ENCODE assay signal across 23 mouse cellular contexts in the genomic region with DNA sequence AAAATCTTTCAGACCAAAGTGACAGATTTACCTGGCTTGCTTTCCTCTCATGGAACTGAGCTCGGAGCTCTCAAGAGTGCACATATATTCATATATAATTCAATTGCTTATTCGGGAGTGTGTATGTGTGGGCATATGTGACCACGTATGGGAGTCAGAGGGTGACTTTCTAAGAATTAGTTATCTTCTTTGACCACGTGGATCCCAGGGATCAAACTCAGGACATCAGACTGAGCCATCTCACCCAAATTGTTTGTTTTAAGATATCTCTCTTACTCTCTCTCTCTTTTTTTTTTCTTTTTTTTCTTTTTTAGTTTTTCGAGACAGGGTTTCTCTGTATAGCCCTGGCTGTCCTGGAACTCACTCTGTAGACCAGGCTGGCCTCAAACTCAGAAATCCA. TPM values are rescaled to one million over a fixed set of nuclear protein-coding genes. Genes with fewer than 3 reads are reported as not detected.
A peak's percentile ranks its signal among the peaks of the same experiment; 100 is the strongest.
DNase-seq lines count a peak whose midpoint lies in the region; ATAC-seq and TF ChIP-seq lines count a peak whose summit lies in the region.
"Had no signal": no experiment of that assay in that cellular context is flagged by ENCODE, and none has a peak within 500 bp of the region (broad histone marks: within the 10 kb centered on the region; RNA-seq: fewer than 3 reads in every experiment).

No protein-coding gene starts in this region.

- H3K27ac ChIP-seq in kidney, adult 2 months (ENCODE audit: insufficient read depth, low read depth, low read length), result peak overlapping the region; percentile 96; the same call in 1 of the 2 replicates
- no peak overlapping the region for H3K27ac ChIP-seq in kidney, embryonic 15.5 days
- H3K27ac ChIP-seq in MEL (ENCODE audit: control insufficient read depth, low read depth, low read length), result no peak overlapping the region
- no peak overlapping the region for H3K27ac ChIP-seq in liver, embryonic 14.5 days
- H3K27ac ChIP-seq: embryonic facial prominence, embryonic 10.5 days; forebrain, embryonic 12.5 days; hindbrain, embryonic 12.5 days; hindbrain, embryonic 15.5 days had no signal

- no peaks in the 10 kb centered on the region for H3K27me3 ChIP-seq in kidney, adult 2 months (replicated peaks; ENCODE audit: control insufficient read depth, insufficient read depth, low read length)
- H3K27me3 ChIP-seq in kidney, embryonic 15.5 days, result peaks cover 9% of the 10 kb centered on the region; the same call in 1 of the 2 replicates
- H3K27me3 ChIP-seq in MEL (ENCODE audit: control insufficient read depth in 1 of 2, insufficient read depth in 2 of 2, low read length in 2 of 2) (no peaks in the 10 kb centered on the region), myocyte (ENCODE audit: control insufficient read depth, insufficient read depth, insufficient read length) (no peaks in the 10 kb centered on the region)
- no peaks in the 10 kb centered on the region for H3K27me3 ChIP-seq in liver, embryonic 14.5 days (ENCODE audit: control insufficient read depth, insufficient read depth, low read length)
- H3K27me3 ChIP-seq: embryonic facial prominence, embryonic 13.5 days; Patski had no signal

- H3ac ChIP-seq in myocyte (ENCODE audit: control insufficient read depth, insufficient read length), result no peak overlapping the region

- no peaks in the 10 kb centered on the region for H3K36me3 ChIP-seq in kidney, adult 2 months (ENCODE audit: control insufficient read depth, insufficient read depth, low read length)
- peaks cover 4% of the 10 kb centered on the region; the same call in 1 of the 2 replicates for H3K36me3 ChIP-seq in kidney, embryonic 15.5 days
- H3K36me3 ChIP-seq in MEL (ENCODE audit: control insufficient read depth in 1 of 2, insufficient read depth in 2 of 2, low read length in 2 of 2) (peaks cover 0 to 15% of the 10 kb centered on the region in 2 experiments; a peak in 2 of 4 replicates), myocyte (ENCODE audit: control insufficient read depth, insufficient read depth) (no peaks in the 10 kb centered on the region)
- H3K36me3 ChIP-seq in liver, embryonic 14.5 days (replicated peaks; ENCODE audit: control insufficient read depth, insufficient read depth, low read depth), result no peaks in the 10 kb centered on the region

- DNase-seq in kidney, adult 2 months, result no peak
- DNase-seq in MEL (ENCODE audit: low read depth, low spot score), result no peak
- peak in 1 of 3 experiments; percentile 58 for DNase-seq in liver, embryonic 14.5 days (ENCODE audit: low read depth in 3 of 3, low spot score in 3 of 3)
- no peak for DNase-seq in gastrocnemius, postnatal 25 days
- DNase-seq: adrenal gland, postnatal 10 days; adrenal gland, postnatal 36 days; cerebellum, adult 11 months; cerebellum, adult 2 months; cerebellum, adult 9-11 months; cerebellum, postnatal 36 days; embryo, embryonic 11 days; gastrocnemius, postnatal 10 days; heart, adult 11 months had no signal

- WGBS in kidney, adult 2 months, result 90% methylated on average over 5 of the region's 5 CpGs
- 78% methylated on average over 5 of the region's 5 CpGs for WGBS in kidney, embryonic 15.5 days
- WGBS in liver, embryonic 14.5 days (ENCODE audit: insufficient replicate concordance), result 27% methylated on average over 5 of the region's 5 CpGs

- H3K79me2 ChIP-seq in MEL (ENCODE audit: control insufficient read depth, insufficient read depth, low read length, poor library complexity), result peaks cover 11% of the 10 kb centered on the region
- H3K79me2 ChIP-seq in myocyte (ENCODE audit: control insufficient read depth, insufficient read depth), result peaks cover 11% of the 10 kb centered on the region

- no peaks in the 10 kb centered on the region for H3K9me3 ChIP-seq in kidney, embryonic 15.5 days (replicated peaks)
- no peaks in the 10 kb centered on the region for H3K9me3 ChIP-seq in MEL (replicated peaks; ENCODE audit: insufficient read depth, low read length)
- H3K9me3 ChIP-seq in liver, embryonic 14.5 days (ENCODE audit: control insufficient read depth, low read length), result no peaks in the 10 kb centered on the region
- H3K9me3 ChIP-seq: embryonic facial prominence, embryonic 10.5 days; embryonic facial prominence, embryonic 13.5 days; forebrain, embryonic 12.5 days; hindbrain, embryonic 12.5 days; hindbrain, embryonic 15.5 days had no signal

- H3K4me3 ChIP-seq in kidney, adult 2 months (ENCODE audit: insufficient read depth, low read depth, low read length), result no peak overlapping the region
- no peak overlapping the region for H3K4me3 ChIP-seq in kidney, embryonic 15.5 days (replicated peaks)
- no peak overlapping the region for H3K4me3 ChIP-seq in MEL (ENCODE audit: control insufficient read depth in 1 of 2, insufficient read depth in 1 of 2, low read depth in 2 of 2, low read length in 2 of 2)
- H3K4me3 ChIP-seq in liver, embryonic 14.5 days (ENCODE audit: insufficient read depth in 1 of 2, low read depth in 2 of 2, low read length in 2 of 2), result no peak overlapping the region
- no peak overlapping the region for H3K4me3 ChIP-seq in myocyte

- ATAC-seq in kidney, embryonic 15.5 days (replicated peaks; ENCODE audit: low FRiP score), result no peak
- ATAC-seq in liver, embryonic 14.5 days (ENCODE audit: insufficient read depth), result no peak
- ATAC-seq in megakaryocyte progenitor cell, adult 5-6 weeks (replicated peaks; ENCODE audit: poor library complexity), result no peak
- ATAC-seq: forebrain, embryonic 16.5 days; Patski had no signal

- no peak overlapping the region for H3K4me2 ChIP-seq in kidney, embryonic 15.5 days
- H3K4me2 ChIP-seq in liver, embryonic 14.5 days (ENCODE audit: low read depth), result peak overlapping the region; percentile 97
- peak overlapping the region; percentile 96 for H3K4me2 ChIP-seq in myocyte (ENCODE audit: low read depth)

- TF ChIP-seq EP300 in MEL (IDR thresholded peaks at IDR 0.05; ENCODE audit: low read depth in 1 of 2, low read length in 2 of 2), result peak; percentile 4 to 36; a peak in 1 of 4 replicates
- peak; percentile 62 for TF ChIP-seq EP300 in liver, embryonic 14.5 days (IDR thresholded peaks at IDR 0.05; ENCODE audit: low read depth)

- H3K9ac ChIP-seq in kidney, embryonic 15.5 days, result no peak overlapping the region
- no peak overlapping the region for H3K9ac ChIP-seq in MEL (ENCODE audit: control insufficient read depth, low read depth, low read length, poor library complexity, severe bottlenecking)
- no peak overlapping the region; the same call in 1 of the 2 replicates for H3K9ac ChIP-seq in liver, embryonic 14.5 days (replicated peaks)
- H3K9ac ChIP-seq: embryonic facial prominence, embryonic 13.5 days; hindbrain, embryonic 12.5 days; hindbrain, embryonic 15.5 days had no signal

- no peak for TF ChIP-seq CTCF in kidney, adult 2 months (conservative IDR thresholded peaks at IDR 0.05; ENCODE audit: insufficient read depth, insufficient read length, low read depth, low read length)
- no peak for TF ChIP-seq CTCF in MEL (IDR thresholded peaks at IDR 0.05 in 2 of 3, conservative IDR thresholded peaks at IDR 0.05 in 1 of 3; ENCODE audit: control insufficient read depth in 1 of 3, insufficient read depth in 1 of 3, low read depth in 2 of 3, low read length in 3 of 3, poor library complexity in 1 of 3, severe bottlenecking in 1 of 3)
- TF ChIP-seq CTCF in liver, embryonic 14.5 days (IDR thresholded peaks at IDR 0.05; ENCODE audit: low read depth), result no peak

- peaks cover 27% of the 10 kb centered on the region; the same call in 1 of the 2 replicates for H3K4me1 ChIP-seq in kidney, adult 2 months (ENCODE audit: control insufficient read depth, insufficient read depth, low read length)
- peaks cover 62% of the 10 kb centered on the region for H3K4me1 ChIP-seq in kidney, embryonic 15.5 days
- peaks cover 0 to 15% of the 10 kb centered on the region in 2 experiments; a peak in 2 of 4 replicates for H3K4me1 ChIP-seq in MEL (ENCODE audit: control insufficient read depth in 1 of 2, insufficient read depth in 2 of 2, low read length in 2 of 2)
- H3K4me1 ChIP-seq in liver, embryonic 14.5 days (replicated peaks; ENCODE audit: control insufficient read depth in 2 of 2, insufficient read depth in 2 of 2, low read length in 1 of 2), result peaks cover 36 to 44% of the 10 kb centered on the region in 2 experiments

- TF ChIP-seq RAD21 in MEL (IDR thresholded peaks at IDR 0.05; ENCODE audit: low read depth, low read length), result no peak

- no peak for TF ChIP-seq POLR2A in kidney, adult 2 months (IDR thresholded peaks at IDR 0.05; ENCODE audit: low read depth, low read length)
- TF ChIP-seq POLR2A in MEL (IDR thresholded peaks at IDR 0.05; ENCODE audit: control insufficient read depth in 1 of 2, insufficient read depth in 1 of 2, low read depth in 1 of 2, low read length in 2 of 2, poor library complexity in 1 of 2) (no peak), myocyte (IDR thresholded peaks at IDR 0.05; ENCODE audit: insufficient read length, low read depth) (no peak)

RNA-seq across cellular contexts. Expression of gene Ier3, which starts 1.4 kb away (rescaled TPM):
- 26.3 and 28.4 TPM in 2 replicates for polyA plus RNA-seq in kidney, adult 2 months (2012; rRNA removed)
- polyA plus RNA-seq in kidney, embryonic 15.5 days (2015; fragmentation: Nextera tagmentation; extraction: Ambion mirVana), result 25.3 and 25.4 TPM in 2 replicates
- total RNA-seq in MEL (2012; rRNA removed), result 5.5 and 8.4 TPM in 2 replicates
- 10 to 100 TPM in 1 of 2 experiments, not detected in 1; 12.2 TPM for polyA plus RNA-seq in MEL (2012; ENCODE audit: insufficient read depth in 1 of 2, insufficient read length in 2 of 2, low read depth in 1 of 2, low replicate concordance in 2 of 2, missing spikeins in 1 of 2)
- polyA plus RNA-seq in liver, embryonic 14.5 days (2012; rRNA removed), result 10.2 and 11.0 TPM in 2 replicates
- 11.6 and 13.2 TPM in 2 replicates for polyA plus RNA-seq in liver, embryonic 14.5 days (2014; fragmentation: Nextera tagmentation; extraction: Ambion mirVana)
- 45.1 TPM for polyA plus RNA-seq in myocyte (2012; fragmentation: generic; extraction: Trizol)
- total RNA-seq in megakaryocyte progenitor cell, adult 5-6 weeks (2015), result 28.1 and 41.7 TPM in 2 replicates
- 24.6 and 33.1 TPM in 2 replicates for total RNA-seq in megakaryocyte progenitor cell, adult 5-6 weeks (2017)
- total RNA-seq in gastrocnemius, postnatal 25 days (2021), result 1 to 10 TPM; 4.0 to 4.5 TPM

RNA-seq across cellular contexts. Expression of gene Flot1, which starts 2.9 kb away (rescaled TPM):
- polyA plus RNA-seq in kidney, adult 2 months (2012; rRNA removed), result 45.3 and 45.7 TPM in 2 replicates
- 42.3 and 44.6 TPM in 2 replicates for polyA plus RNA-seq in kidney, embryonic 15.5 days (2015; fragmentation: Nextera tagmentation; extraction: Ambion mirVana)
- 38.1 and 39.5 TPM in 2 replicates for total RNA-seq in MEL (2012; rRNA removed)
- polyA plus RNA-seq in MEL (2012; ENCODE audit: insufficient read depth in 1 of 2, insufficient read length in 2 of 2, low read depth in 1 of 2, low replicate concordance in 2 of 2, missing spikeins in 1 of 2) (10 to 100 TPM in 1 of 2 experiments, not detected in 1; 64.1 TPM), myocyte (2012; fragmentation: generic; extraction: Trizol) (107 TPM)
- polyA plus RNA-seq in liver, embryonic 14.5 days (2012; rRNA removed), result 22.4 and 34.7 TPM in 2 replicates
- polyA plus RNA-seq in liver, embryonic 14.5 days (2014; fragmentation: Nextera tagmentation; extraction: Ambion mirVana), result 27.8 and 29.2 TPM in 2 replicates
- total RNA-seq in megakaryocyte progenitor cell, adult 5-6 weeks (2015), result 52.9 and 58.3 TPM in 2 replicates
- 65.1 and 74.4 TPM in 2 replicates for total RNA-seq in megakaryocyte progenitor cell, adult 5-6 weeks (2017)
- 10 to 100 TPM; 41.0 to 46.3 TPM for total RNA-seq in gastrocnemius, postnatal 25 days (2021)

RNA-seq across cellular contexts. Expression of gene Tubb5, which starts 18.0 kb away (rescaled TPM):
- 98.9 and 109 TPM in 2 replicates for polyA plus RNA-seq in kidney, adult 2 months (2012; rRNA removed)
- polyA plus RNA-seq in kidney, embryonic 15.5 days (2015; fragmentation: Nextera tagmentation; extraction: Ambion mirVana), result 951 and 997 TPM in 2 replicates
- total RNA-seq in MEL (2012; rRNA removed), result 1,137 and 1,211 TPM in 2 replicates
- polyA plus RNA-seq in MEL (2012; ENCODE audit: insufficient read depth in 1 of 2, insufficient read length in 2 of 2, low read depth in 1 of 2, low replicate concordance in 2 of 2, missing spikeins in 1 of 2) (1,000 to 10,000 TPM; 1,040 to 1,575 TPM), myocyte (2012; fragmentation: generic; extraction: Trizol) (692 TPM)
- 460 and 467 TPM in 2 replicates for polyA plus RNA-seq in liver, embryonic 14.5 days (2012; rRNA removed)
- polyA plus RNA-seq in liver, embryonic 14.5 days (2014; fragmentation: Nextera tagmentation; extraction: Ambion mirVana), result 330 and 363 TPM in 2 replicates
- total RNA-seq in megakaryocyte progenitor cell, adult 5-6 weeks (2015), result 871 and 938 TPM in 2 replicates
- 947 and 991 TPM in 2 replicates for total RNA-seq in megakaryocyte progenitor cell, adult 5-6 weeks (2017)
- total RNA-seq in gastrocnemius, postnatal 25 days (2021), result 10 to 100 TPM; 39.2 to 54.5 TPM

RNA-seq across cellular contexts. Expression of gene Mdc1, which starts 21.2 kb away (rescaled TPM):
- 5.7 TPM in 2 replicates for polyA plus RNA-seq in kidney, adult 2 months (2012; rRNA removed)
- 16.5 TPM in 2 replicates for polyA plus RNA-seq in kidney, embryonic 15.5 days (2015; fragmentation: Nextera tagmentation; extraction: Ambion mirVana)
- total RNA-seq in MEL (2012; rRNA removed), result 15.0 and 17.2 TPM in 2 replicates
- 10 to 100 TPM; 46.6 to 77.9 TPM for polyA plus RNA-seq in MEL (2012; ENCODE audit: insufficient read depth in 1 of 2, insufficient read length in 2 of 2, low read depth in 1 of 2, low replicate concordance in 2 of 2, missing spikeins in 1 of 2)
- polyA plus RNA-seq in liver, embryonic 14.5 days (2012; rRNA removed), result 9.2 and 10.0 TPM in 2 replicates
- 6.3 and 9.1 TPM in 2 replicates for polyA plus RNA-seq in liver, embryonic 14.5 days (2014; fragmentation: Nextera tagmentation; extraction: Ambion mirVana)
- 7.0 TPM for polyA plus RNA-seq in myocyte (2012; fragmentation: generic; extraction: Trizol)
- 77.6 and 77.8 TPM in 2 replicates for total RNA-seq in megakaryocyte progenitor cell, adult 5-6 weeks (2015)
- total RNA-seq in megakaryocyte progenitor cell, adult 5-6 weeks (2017), result 17.5 and 17.6 TPM in 2 replicates
- 1 to 10 TPM; 3.7 to 5.2 TPM for total RNA-seq in gastrocnemius, postnatal 25 days (2021)

RNA-seq across cellular contexts. Expression of gene Nrm, which starts 41.0 kb away (rescaled TPM):
- 4.0 and 6.3 TPM in 2 replicates for polyA plus RNA-seq in kidney, adult 2 months (2012; rRNA removed)
- 58.0 and 65.7 TPM in 2 replicates for polyA plus RNA-seq in kidney, embryonic 15.5 days (2015; fragmentation: Nextera tagmentation; extraction: Ambion mirVana)
- 11.1 and 13.7 TPM in 2 replicates for total RNA-seq in MEL (2012; rRNA removed)
- polyA plus RNA-seq in MEL (2012; ENCODE audit: insufficient read depth in 1 of 2, insufficient read length in 2 of 2, low read depth in 1 of 2, low replicate concordance in 2 of 2, missing spikeins in 1 of 2), result 10 to 100 TPM in 1 of 2 experiments, not detected in 1; 49.9 TPM
- 15.6 and 18.2 TPM in 2 replicates for polyA plus RNA-seq in liver, embryonic 14.5 days (2012; rRNA removed)
- 20.1 and 22.4 TPM in 2 replicates for polyA plus RNA-seq in liver, embryonic 14.5 days (2014; fragmentation: Nextera tagmentation; extraction: Ambion mirVana)
- 18.5 TPM for polyA plus RNA-seq in myocyte (2012; fragmentation: generic; extraction: Trizol)
- total RNA-seq in megakaryocyte progenitor cell, adult 5-6 weeks (2015), result 47.4 and 64.5 TPM in 2 replicates
- total RNA-seq in megakaryocyte progenitor cell, adult 5-6 weeks (2017), result 43.1 and 50.1 TPM in 2 replicates
- 1 to 10 TPM in 1 of 2 experiments, under 1 TPM in 1; 0.74 to 1.6 TPM for total RNA-seq in gastrocnemius, postnatal 25 days (2021)
